Mouse (Mus musculus) spleen, postnatal 10 days (tissue): ENCODE data around the gene Ctnnd2.

Experiments used
- DNase-seq, 2 experiments: peaks; one replicate each; pipeline ENCODE4 v3.0.0; 2021 to 2022; ENCODE audit warnings: low spot score in 2 of 2

The Ctnnd2 gene

DNA sequence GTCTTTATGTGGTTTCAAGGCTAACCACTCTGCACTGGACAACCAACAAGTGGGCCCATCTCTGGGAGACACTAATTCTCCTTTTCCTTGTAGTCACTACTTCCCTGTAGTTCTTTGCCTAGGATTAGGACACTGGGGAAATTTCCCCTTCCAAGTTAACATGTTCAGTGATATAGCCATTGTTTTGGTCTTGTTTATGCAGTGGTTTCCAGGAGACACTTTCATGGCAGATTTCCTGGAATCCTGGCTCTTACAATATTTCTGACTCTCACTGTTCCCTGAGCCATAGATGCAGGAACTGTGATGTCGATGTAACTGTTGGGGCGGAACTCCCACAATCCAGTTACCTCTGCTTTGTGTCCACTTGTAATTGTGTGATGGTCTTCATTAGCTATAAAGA is 814.5 kb downstream of the Ctnnd2 start:
- DNase-seq = no peak

- DNase-seq = no peak
These were observed 818.2 kb downstream of the Ctnnd2 start for GRCm38 (mm10) chr15:30990421-30991252.

DNA sequence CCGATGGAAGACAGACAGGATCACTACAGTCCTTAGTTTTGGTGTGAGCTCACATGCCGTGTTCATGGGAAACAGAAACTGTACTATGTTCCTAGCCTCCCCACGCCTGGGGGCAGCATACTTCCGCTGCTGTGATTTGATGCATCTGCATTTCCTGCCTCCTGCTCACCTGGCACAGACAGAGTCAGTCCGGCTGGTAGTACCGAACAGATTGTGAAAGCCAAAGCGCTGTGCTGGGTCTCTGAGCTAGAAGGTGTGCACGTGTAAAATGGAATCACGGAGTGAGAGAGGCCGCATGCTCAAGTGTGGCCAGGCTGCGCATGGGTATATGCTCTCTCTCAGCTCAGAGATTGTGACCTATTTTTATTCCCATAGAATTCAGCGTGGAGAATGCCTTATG is 820.0 kb downstream of the Ctnnd2 start:
- no peak for DNase-seq

DNA sequence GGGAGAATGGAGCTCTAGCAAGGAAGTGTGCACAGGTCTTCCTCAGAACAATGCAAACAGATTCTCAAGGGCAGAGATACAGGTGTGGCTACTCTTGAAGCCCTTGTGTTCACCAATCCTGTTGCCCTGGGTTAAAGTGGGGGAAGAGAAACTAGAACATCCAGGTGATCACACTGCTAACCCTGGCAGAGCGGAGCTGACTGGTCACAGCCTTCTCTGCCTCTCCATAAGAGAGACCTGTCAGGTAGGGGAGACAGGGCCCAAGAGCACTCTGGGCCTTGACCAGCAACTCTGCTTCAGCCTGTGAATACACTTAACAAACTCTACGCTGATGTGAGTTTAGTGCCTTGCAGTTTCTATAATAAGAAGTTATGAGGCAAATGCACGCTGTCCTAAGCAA is 820.5 kb downstream of the Ctnnd2 start:
- no peak for DNase-seq

- no peak for DNase-seq
These were observed 823.0 kb downstream of the Ctnnd2 start for GRCm38 (mm10) chr15:30995346-30995745.

DNA sequence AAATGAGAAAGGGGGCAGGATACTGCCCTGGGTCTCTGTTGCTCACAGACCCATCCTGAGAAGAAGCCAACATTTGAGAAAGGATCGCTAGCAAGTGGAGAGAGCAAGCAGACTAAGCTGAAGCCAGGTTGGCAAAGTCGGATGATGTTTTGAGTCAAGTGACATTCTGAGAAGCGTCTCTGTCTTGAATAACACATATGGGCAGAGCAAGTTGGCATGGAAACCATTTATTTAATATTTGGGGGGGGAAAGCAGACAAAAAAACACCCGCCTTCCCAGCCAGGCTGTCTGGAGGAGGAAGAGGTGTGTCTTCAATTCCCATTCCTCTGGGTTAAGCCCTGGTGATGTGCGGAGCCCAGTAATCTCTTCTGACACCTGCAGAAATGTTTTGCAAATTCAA is 832.1 kb downstream of the Ctnnd2 start:
- no peak for DNase-seq

- DNase-seq = no peak
These were observed 832.6 kb downstream of the Ctnnd2 start for GRCm38 (mm10) chr15:31004976-31005375.

DNA sequence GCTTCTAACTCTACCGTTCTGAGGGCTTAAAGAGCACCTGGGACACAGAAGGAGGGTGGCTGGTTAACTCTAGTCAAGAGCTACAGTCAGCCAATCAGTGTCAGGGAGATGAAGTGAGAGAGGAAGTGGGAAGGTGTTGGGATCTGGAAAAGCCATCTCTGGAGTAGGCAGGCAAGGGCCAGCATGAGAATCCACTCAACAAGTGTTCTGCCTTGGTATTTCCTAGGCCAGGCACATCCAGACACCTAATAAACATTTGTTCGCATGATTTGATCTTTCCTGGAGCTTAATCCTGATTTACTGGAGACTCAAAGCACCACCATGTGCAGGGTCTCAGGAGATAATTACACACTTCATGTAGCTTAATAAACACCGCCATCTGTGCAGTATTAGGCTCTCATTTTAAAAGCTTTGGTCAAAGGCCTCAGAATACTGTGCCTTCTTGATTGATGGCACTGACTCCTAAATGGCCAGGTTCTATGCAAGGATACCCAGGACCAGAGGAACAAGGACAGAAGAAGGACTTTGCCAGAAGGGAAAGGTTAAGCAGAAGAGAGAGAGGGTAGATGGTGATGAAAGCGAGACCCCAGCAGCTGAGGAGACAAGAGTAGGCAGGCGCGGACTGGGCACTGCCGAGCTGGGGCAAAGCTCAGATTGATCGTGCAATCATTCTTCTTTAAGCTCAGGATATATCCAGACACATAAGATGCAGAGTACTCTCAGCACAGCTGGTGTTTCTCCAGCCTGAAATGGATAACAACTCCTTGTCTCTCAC is 833.8 kb downstream of the Ctnnd2 start:
- DNase-seq = no peak

DNA sequence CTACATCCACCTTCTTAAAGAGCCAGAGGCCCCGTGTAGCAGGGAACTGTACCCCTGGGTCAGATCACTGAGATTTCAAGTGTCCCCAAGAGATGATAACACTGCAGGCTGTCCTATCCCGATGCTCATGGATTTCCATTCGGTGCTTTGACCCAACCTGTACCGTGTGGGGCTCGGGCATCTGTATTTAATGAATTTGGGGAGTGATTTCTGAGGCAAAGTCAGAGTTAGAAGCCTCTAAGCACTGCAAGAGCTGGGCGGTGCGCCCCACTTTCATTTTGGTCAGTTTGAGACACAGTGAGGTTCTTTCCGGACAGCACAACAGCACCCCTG is 834.4 kb downstream of the Ctnnd2 start:
- no peak for DNase-seq

DNA sequence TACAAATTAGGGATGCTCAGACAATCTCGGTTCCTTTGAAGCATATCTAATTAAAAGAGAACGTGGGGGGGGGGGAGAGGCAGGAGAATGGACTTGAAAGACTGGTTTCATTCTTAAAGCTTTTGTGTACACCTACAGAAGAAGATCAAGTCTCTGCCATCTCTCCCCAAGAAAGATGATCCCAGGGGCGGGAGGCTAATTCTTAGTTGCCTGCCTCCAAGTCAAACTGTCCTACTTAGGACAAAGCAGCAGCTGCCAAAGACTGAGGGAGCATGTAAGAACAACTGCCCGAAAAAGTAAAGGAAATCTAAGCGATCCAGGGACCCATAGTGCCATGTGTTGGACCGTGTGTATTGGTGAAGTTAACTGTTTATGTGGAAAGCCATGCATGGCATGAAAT is 836.2 kb downstream of the Ctnnd2 start:
- DNase-seq = no peak

DNA sequence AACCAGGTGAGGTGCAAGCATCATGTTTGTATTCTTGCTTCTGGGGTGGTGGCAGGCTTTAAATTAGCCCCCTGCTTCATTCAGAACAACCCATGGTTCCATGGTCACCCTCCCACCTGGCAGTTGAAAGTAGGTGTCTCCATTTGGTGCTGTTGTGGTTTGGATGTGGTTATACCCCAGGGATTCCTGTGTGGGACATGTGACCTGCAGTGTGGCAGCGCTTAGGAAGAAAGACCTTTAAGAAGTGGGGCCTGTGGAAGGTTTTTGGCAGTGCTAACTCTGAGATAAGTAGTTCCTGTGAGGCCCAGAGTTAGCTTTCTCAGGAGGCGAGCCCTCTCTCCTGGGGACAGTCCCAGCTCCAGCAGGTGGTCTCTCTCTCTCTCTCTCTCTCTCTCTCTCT is 848.4 kb downstream of the Ctnnd2 start:
- no peak for DNase-seq

DNA sequence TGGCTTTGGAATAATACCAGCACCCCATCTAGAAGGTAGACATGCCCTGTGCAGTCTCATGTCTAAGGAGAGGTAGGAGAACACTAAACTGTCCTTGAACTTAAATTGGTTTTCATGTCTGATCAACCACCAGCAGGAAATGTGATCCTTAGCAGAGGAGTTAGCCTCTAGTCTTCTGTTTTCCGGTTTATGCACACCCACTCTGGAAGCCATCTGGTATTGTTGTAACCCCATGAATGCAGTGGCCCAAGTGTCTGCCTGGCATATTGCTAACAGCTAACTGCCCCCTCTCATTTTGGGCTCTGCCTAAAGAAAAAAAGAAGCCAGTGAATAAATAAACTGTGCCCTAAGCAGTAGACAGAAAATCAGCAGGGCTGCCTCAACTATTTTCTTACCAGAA is 849.6 kb downstream of the Ctnnd2 start:
- DNase-seq = no peak

- no peak for DNase-seq
These were observed 850.1 kb downstream of the Ctnnd2 start for GRCm38 (mm10) chr15:31022497-31022896.

- no peak for DNase-seq
These were observed 851.4 kb downstream of the Ctnnd2 start for GRCm38 (mm10) chr15:31023766-31024165.

- no peak for DNase-seq
These were observed 855.2 kb downstream of the Ctnnd2 start for GRCm38 (mm10) chr15:31027448-31028230.

GRCm38 (mm10) chr15:31044983-31045382 is 872.6 kb downstream of the Ctnnd2 start:
- no peak for DNase-seq

- DNase-seq = no peak
These were observed 879.1 kb downstream of the Ctnnd2 start for GRCm38 (mm10) chr15:31051496-31051895.

- DNase-seq = no peak
These were observed 883.8 kb downstream of the Ctnnd2 start for GRCm38 (mm10) chr15:31056145-31056544.

- no peak for DNase-seq
These were observed 885.9 kb downstream of the Ctnnd2 start for GRCm38 (mm10) chr15:31058315-31058714.

- DNase-seq = no peak
These were observed 891.3 kb downstream of the Ctnnd2 start for GRCm38 (mm10) chr15:31063734-31064133.

DNA sequence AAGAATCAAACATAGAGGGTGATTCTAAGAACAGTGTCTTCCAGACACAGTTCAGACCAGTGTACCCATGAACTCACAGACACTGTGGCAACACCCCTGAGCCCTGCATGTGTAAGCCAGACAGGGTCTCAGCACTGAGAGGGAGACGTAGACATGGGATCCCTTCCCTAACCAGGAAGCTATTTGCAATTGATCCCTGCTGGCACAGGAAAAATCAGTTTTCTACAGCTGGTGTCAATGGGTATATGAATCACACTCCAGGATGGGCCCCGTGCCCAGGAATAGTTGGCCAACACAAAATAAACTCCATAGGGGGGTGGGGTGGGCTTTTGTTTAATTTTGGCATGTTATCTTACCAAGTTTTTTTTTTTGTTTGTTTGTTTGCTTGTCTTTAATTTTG is 895.7 kb downstream of the Ctnnd2 start:
- no peak for DNase-seq

GRCm38 (mm10) chr15:31070311-31070710 is 897.9 kb downstream of the Ctnnd2 start:
- DNase-seq = no peak
